Mouse (Mus musculus) left cerebral cortex, adult 18-20 months (tissue): ENCODE data around the gene Zdhhc17. TPM values are rescaled to one million over a fixed set of nuclear protein-coding genes. Genes with fewer than 3 reads are reported as not detected.

ENCODE experiments used
- DNase-seq, 2 experiments: peaks; one replicate each; pipeline ENCODE4 v3.0.0; 2021 to 2022; ENCODE audit warnings: low spot score in 2 of 2, mixed read lengths in 1 of 2
- long read RNA-seq, 2 experiments: library from polyadenylated mRNA; stranded (forward); transcript quantifications; one replicate each; pipeline ENCODE4 v2.0.0; 2021
- total RNA-seq, 2 experiments: library from RNA; stranded (reverse); gene quantifications; 2 replicates each; pipeline ENCODE4 v1.2.3; 2021

Zdhhc17 gene
- total RNA-seq: 100 to 1,000 TPM; 115 to 121 TPM
- long read RNA-seq, experiment 1, partial matches to known transcripts: 1 of 7 reads
- long read RNA-seq, experiment 1, other reads (novel, unspliced or antisense): 6 of 7 reads
- long read RNA-seq, experiment 2, partial matches to known transcripts: 1 of 8 reads
- long read RNA-seq, experiment 2, other reads (novel, unspliced or antisense): 7 of 8 reads

GRCm38 (mm10) chr10:111009641-111010479 lies at the start of gene Zdhhc17:
TSS of gene Zdhhc17 (minus strand) at chr10:111010140.
- DNase-seq: peak; percentile 87 to 90

- no peak for DNase-seq
Measured at GRCm38 (mm10) chr10:111055770-111056169, 45.8 kb upstream of the Zdhhc17 start.

GRCm38 (mm10) chr10:111051606-111052005 lies 41.7 kb upstream of the Zdhhc17 start:
- no peak for DNase-seq

- no peak for DNase-seq
Measured at GRCm38 (mm10) chr10:111050511-111050910, 40.6 kb upstream of the Zdhhc17 start.

- no peak for DNase-seq
Measured at GRCm38 (mm10) chr10:111050061-111050460, 40.1 kb upstream of the Zdhhc17 start.

GRCm38 (mm10) chr10:111047895-111048294 lies 38.0 kb upstream of the Zdhhc17 start:
- no peak for DNase-seq

GRCm38 (mm10) chr10:111040078-111040656 lies 30.2 kb upstream of the Zdhhc17 start:
- peak in 1 of 2 experiments; percentile 13 for DNase-seq

- peak; percentile 10 to 26 for DNase-seq
Measured at GRCm38 (mm10) chr10:111036851-111037250, 26.9 kb upstream of the Zdhhc17 start.

- no peak for DNase-seq
Measured at GRCm38 (mm10) chr10:111035134-111035533, 25.2 kb upstream of the Zdhhc17 start.

- peak; percentile 56 to 75 for DNase-seq
Measured at GRCm38 (mm10) chr10:111031511-111032365, 21.8 kb upstream of the Zdhhc17 start.

- DNase-seq: no peak
Measured at GRCm38 (mm10) chr10:111030845-111031244, 20.9 kb upstream of the Zdhhc17 start.

GRCm38 (mm10) chr10:111026106-111026505 lies 16.2 kb upstream of the Zdhhc17 start:
- DNase-seq: no peak

GRCm38 (mm10) chr10:111024746-111025145 lies 14.8 kb upstream of the Zdhhc17 start:
- DNase-seq: no peak

- DNase-seq: peak in 1 of 2 experiments; percentile 42
Measured at GRCm38 (mm10) chr10:111014476-111014875, 4.5 kb upstream of the Zdhhc17 start.

- no peak for DNase-seq
Measured at GRCm38 (mm10) chr10:111013265-111013664, 3.3 kb upstream of the Zdhhc17 start.

GRCm38 (mm10) chr10:111012496-111013038 lies 2.6 kb upstream of the Zdhhc17 start:
- DNase-seq: no peak

GRCm38 (mm10) chr10:111011226-111011765 lies 1.4 kb upstream of the Zdhhc17 start:
- DNase-seq: peak; percentile 16 to 28

GRCm38 (mm10) chr10:111010480-111011225 lies 713 bp upstream of the Zdhhc17 start:
- DNase-seq: peak in 1 of 2 experiments; percentile 17

GRCm38 (mm10) chr10:111009113-111009640 lies 763 bp downstream of the Zdhhc17 start:
- peak in 1 of 2 experiments; percentile 15 for DNase-seq
